Mouse (Mus musculus): ENCODE results near the gene Fgfr2.
A peak's percentile ranks its signal among the peaks of the same experiment; 100 is the strongest.

GRCm38 (mm10) chr7:133040688-133041345 is 82.3 kb downstream of the Fgfr2 start:
- peak; percentile 21; the same call in 1 of the 2 replicates for TF ChIP-seq CTCF (IDR thresholded peaks at IDR 0.05; ENCODE audit: extremely low read depth, insufficient read length, insufficient replicate concordance, low read depth, low read length)
- TF ChIP-seq POLR2A (IDR thresholded peaks at IDR 0.05; ENCODE audit: low read depth, low read length), result no peak

Data from small intestine, adult 2 months (tissue).